Mouse (Mus musculus): ENCODE data around the gene Fgf10. TPM values are rescaled to one million over a fixed set of nuclear protein-coding genes. Genes with fewer than 3 reads are reported as not detected.

Gene Fgf10
- total RNA-seq, 2 experiments from 2014 or later, result 14.4 to 15.3 TPM

- DNase-seq (ENCODE audit: low spot score in 2 of 2), result peak in 1 of 2 experiments; percentile 12
Observed at GRCm38 (mm10) chr13:118716265-118716664, 46.7 kb downstream of the Fgf10 start.

- no peak for DNase-seq (ENCODE audit: low spot score in 2 of 2)
Observed at GRCm38 (mm10) chr13:118716726-118717125, 47.1 kb downstream of the Fgf10 start.

GRCm38 (mm10) chr13:118718396-118718795, 48.8 kb downstream of the Fgf10 start:
- DNase-seq (ENCODE audit: low spot score in 2 of 2), result no peak

- DNase-seq (ENCODE audit: low spot score in 2 of 2), result no peak
Observed at GRCm38 (mm10) chr13:118721668-118722067, 52.1 kb downstream of the Fgf10 start.

DNA sequence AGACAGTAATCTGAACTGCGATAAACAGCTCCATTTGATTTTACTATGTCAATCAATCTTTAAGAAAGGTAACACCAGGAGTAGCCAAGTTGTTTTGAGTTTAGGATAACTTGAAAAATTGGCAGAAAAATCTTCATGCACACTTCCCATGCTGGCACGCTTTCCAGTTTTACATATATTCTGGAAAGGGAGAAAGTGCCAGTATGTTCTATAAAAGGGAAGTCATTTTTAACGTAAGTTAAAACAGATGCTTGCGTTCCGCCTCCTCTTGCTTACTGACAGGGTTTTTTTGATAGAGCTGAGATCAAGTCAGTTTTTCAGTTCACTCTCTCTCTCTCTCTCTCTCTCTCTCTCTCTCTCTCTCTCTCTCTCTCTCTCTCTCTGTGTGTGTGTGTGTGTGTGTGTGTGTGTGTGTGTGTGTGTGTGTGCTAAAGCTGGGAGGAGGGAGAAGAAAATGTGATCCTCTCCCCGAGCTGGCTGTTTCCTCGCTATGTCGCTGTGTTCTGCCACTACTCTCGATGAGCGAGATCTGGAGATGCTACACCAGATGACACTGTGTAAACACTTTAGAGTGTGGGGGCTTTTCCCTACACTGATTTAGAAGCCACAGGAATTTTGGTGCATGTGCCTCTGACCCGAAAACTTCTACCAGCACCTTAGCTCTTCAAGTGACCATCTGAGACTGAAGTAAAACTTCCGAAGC, 62.4 kb downstream of the Fgf10 start:
- DNase-seq (ENCODE audit: low spot score in 2 of 2), result peak in 1 of 2 experiments; percentile 38

DNA sequence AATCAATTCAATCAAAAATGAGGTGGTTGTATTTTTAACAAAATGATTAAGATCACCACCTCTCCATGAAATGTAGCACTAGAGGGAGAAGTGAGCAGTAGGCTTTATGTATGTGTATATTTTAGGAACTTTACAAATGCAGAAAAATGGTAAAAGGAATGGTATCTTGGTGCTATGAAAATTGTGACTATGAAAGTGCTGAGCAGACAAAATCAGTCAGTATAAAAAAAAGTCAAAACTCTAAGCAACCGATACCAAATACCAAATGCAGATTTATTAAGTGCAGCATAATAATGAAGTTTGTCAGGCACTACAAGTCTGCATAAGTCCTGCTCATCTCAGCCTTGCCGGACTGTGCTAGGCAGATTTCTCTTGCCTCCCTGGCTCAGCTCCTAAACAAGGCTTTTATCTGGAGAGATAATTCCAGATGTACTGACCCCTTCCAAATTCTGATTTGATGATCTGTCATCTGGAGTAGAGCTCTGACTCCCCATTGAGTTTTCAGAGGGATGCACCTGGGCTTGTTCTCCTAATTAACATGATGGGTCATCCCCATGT, 70.3 kb downstream of the Fgf10 start:
- no peak for DNase-seq (ENCODE audit: low spot score in 2 of 2)

- no peak for DNase-seq (ENCODE audit: low spot score in 2 of 2)
Observed at GRCm38 (mm10) chr13:118742788-118743187, 73.2 kb downstream of the Fgf10 start.

DNA sequence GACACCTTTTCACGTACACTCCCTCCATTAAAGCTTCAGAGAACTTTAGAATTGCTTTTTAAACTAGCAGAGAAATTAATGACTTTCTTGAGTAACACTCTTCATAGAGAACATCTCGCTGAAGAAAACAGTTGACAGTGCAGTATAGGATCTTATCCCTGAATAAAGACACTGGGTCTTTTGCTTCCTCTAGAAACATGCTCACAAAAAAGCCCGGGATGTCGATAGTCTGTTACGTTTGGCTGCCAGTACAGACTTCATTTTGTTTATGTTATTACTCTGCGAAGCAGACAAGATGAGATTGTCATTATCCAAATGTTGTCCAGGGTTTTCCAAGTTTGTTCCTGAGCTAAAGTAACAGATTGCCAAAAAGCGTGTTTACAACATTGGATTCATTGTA, 75.2 kb downstream of the Fgf10 start:
- no peak for DNase-seq (ENCODE audit: low spot score in 2 of 2)

- no peak for DNase-seq (ENCODE audit: low spot score in 2 of 2)
Observed at GRCm38 (mm10) chr13:118746427-118746826, 76.8 kb downstream of the Fgf10 start.

DNA sequence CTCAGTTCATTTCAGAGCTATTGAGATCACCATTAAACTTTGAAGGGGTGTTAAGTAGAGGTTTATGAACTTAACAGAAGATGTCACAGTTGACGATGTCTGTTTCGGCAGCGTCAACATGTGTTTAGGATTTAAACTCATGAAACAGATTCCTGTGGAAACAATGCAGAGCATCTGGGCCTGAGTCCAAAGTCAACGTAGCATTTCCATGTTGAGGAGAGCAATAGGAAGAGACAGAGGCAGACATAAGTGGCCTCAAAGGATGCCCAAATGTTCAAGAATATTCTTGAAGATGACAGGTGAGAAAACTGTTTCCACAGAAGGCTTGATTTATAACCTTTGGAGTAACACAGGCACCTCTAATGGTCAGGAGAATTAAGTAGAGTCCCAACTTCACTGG, 84.4 kb downstream of the Fgf10 start:
- DNase-seq (ENCODE audit: low spot score in 2 of 2), result no peak

DNA sequence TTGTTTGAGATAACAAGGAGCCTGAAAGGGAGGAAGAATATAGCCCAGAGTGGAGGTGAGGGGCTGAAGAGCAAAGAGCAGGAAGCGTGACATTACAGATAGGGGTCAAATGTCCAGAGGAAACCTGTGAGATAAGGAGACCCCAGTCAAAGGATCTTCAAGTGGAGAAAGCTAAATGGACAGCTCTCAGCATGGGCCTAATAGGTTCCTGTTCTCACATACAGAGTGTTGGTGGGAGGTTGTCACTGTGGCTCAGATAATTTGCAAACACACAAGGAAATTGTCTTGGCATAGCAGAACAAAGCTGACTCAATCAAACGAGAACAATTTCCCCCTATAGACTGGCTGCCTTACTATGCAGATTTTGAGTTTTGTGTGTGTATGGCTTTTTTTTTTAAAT, 89.4 kb downstream of the Fgf10 start:
- DNase-seq (ENCODE audit: low spot score in 2 of 2), result no peak

- DNase-seq (ENCODE audit: low spot score in 2 of 2), result no peak
Observed at GRCm38 (mm10) chr13:118762982-118763381, 93.4 kb downstream of the Fgf10 start.

- DNase-seq (ENCODE audit: low spot score in 2 of 2), result no peak
Observed at GRCm38 (mm10) chr13:118772188-118772587, 102.6 kb downstream of the Fgf10 start.

DNA sequence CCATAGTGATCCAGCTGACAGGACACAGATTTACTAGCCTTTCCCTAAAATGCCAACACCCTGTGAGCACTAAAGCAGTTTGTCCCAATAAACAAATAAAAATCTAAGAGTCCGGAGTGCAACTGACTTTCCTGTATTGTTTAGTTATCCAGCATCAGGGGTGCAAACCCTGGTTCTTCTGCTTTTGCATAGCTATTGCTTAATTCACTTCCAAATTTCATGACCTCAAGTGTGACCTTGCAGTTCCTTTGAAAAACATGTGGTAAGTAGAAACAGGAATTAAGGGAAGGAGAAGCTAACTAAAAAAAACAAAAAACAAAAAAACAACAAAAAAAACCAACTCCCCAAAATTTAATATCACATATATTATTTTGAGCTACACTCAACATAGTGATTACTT, 105.6 kb downstream of the Fgf10 start:
- no peak for DNase-seq (ENCODE audit: low spot score in 2 of 2)

- DNase-seq (ENCODE audit: low spot score in 2 of 2), result no peak
Observed at GRCm38 (mm10) chr13:118779161-118779560, 109.6 kb downstream of the Fgf10 start.

DNA sequence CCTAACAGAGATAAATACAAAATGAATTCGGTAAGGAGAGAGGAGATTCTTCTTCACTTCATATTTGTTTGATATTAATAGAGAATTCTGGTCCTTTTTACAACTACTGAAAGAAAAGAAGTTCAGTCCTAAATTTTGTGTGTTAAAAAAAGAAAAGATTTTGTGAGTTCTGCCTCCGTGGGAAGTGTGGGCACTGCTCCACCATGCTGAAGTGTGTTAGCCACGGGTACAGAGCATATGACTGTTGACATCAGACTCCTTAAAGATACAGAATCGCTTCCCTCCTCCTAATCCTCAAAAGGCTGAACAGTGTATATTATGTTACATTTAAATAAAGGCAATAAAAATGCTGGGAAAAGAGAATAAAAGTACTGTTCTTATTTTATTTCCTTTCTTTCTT, 122.2 kb downstream of the Fgf10 start:
- DNase-seq (ENCODE audit: low spot score in 2 of 2), result no peak

DNA sequence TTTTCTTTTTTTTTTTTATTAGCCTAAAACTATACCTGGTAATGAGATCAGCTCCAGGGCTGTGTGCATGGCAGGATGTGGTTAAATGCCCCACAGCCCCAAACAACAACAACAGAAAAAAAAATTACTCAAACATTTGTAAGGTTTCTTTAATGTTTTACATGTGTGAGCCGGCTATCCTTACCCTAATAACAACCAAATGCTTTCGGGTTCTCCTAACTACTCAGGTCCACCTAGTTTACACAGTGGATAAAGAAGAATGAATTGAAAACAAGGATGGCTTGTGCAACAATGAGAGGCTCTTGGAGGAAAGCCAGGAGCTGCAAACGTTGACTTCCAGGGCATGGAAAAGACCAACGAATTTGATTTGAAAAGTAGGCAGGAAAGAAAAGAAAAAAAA, 122.6 kb downstream of the Fgf10 start:
- DNase-seq (ENCODE audit: low spot score in 2 of 2), result no peak

GRCm38 (mm10) chr13:118800176-118800575, 130.6 kb downstream of the Fgf10 start:
- DNase-seq (ENCODE audit: low spot score in 2 of 2), result no peak

GRCm38 (mm10) chr13:118806662-118807061, 137.1 kb downstream of the Fgf10 start:
- no peak for DNase-seq (ENCODE audit: low spot score in 2 of 2)

DNA sequence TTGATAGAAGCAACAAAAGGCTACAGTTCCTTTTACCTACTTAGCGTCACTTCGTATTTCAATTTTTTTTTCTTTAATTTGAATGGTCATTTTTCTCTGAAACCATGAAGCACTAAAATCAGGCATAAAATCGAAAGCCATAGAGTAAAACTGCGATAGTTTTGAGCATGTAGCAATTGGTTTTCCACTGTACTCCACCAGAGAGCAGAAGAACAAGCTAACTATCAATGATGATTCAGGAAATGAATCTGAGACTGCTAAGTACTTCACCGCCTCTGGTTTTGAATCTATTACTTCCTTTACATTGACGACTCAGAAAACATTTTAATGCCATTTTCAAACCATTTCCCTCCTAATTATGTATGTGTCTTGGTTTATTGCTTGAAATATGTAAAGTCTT, 150.2 kb downstream of the Fgf10 start:
- DNase-seq (ENCODE audit: low spot score in 2 of 2), result no peak

GRCm38 (mm10) chr13:118823113-118823512, 153.5 kb downstream of the Fgf10 start:
- no peak for DNase-seq (ENCODE audit: low spot score in 2 of 2)

GRCm38 (mm10) chr13:118825102-118825501, 155.5 kb downstream of the Fgf10 start:
- no peak for DNase-seq (ENCODE audit: low spot score in 2 of 2)

Data from layer of hippocampus, adult 18-20 months (tissue).